Mouse (Mus musculus) forelimb bud, embryonic 11.5 days (tissue): ENCODE data around the gene Prelp.
A peak's percentile ranks its signal among the peaks of the same experiment; 100 is the strongest.

Source experiments
- DNase-seq: peaks from one replicate; pipeline ENCODE4 v3.0.0-alpha.2; 2012; ENCODE audit warnings: low read depth, low spot score

Gene Prelp

DNA sequence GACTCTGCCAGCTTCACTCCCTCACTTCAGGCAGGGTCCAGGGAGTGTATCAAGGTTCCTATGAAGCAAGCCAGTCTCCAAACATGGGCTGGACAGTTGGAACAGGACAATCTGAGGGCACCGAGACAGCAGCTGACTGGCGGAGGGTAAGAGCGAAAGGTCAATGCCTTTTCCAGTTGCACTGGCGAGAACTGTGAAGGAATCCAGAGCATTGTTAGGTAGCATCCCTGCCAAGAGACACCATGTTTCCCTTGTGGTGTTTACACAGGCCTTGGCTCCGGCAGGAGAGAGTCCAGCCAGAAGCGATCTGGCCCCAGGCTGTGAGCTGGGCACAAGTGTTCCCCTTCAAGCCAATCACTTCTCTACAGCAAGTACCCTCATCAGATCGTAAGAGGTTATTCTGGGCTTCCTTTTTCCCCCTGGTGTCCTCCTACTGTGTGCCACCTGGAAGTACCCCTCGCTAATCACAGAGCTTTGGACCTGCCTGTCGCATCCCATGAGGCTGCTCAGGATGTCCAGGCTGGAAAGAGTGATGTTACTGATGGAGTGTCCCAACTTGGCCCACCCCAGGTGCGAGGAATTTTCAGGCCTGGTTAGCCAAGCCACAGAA is 13.2 kb upstream of the Prelp start:
- DNase-seq = no peak

GRCm38 (mm10) chr1:133933301-133934195 is 12.3 kb upstream of the Prelp start:
- no peak for DNase-seq

DNA sequence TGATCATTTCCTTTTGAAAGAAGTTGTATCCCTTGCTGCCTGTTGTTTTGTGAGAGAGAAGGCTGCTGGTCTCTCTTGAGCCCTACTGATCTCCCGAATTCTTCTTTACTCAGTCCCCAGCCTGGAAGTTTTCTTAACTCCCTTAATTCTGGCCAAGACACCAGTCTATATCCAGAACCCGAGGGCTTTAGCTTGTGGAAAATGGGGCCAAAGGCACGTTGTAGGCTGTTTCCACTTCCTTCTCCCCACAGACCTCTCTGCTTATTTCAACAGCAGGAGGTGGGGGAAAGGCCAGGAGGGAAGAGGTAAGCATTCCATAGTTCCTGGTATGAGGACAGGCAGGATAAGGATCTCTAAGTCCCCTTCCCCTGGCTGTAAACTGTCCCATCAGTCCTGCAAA is 8.8 kb upstream of the Prelp start:
- DNase-seq = no peak

GRCm38 (mm10) chr1:133925223-133925622 is 4.0 kb upstream of the Prelp start:
- no peak for DNase-seq

DNA sequence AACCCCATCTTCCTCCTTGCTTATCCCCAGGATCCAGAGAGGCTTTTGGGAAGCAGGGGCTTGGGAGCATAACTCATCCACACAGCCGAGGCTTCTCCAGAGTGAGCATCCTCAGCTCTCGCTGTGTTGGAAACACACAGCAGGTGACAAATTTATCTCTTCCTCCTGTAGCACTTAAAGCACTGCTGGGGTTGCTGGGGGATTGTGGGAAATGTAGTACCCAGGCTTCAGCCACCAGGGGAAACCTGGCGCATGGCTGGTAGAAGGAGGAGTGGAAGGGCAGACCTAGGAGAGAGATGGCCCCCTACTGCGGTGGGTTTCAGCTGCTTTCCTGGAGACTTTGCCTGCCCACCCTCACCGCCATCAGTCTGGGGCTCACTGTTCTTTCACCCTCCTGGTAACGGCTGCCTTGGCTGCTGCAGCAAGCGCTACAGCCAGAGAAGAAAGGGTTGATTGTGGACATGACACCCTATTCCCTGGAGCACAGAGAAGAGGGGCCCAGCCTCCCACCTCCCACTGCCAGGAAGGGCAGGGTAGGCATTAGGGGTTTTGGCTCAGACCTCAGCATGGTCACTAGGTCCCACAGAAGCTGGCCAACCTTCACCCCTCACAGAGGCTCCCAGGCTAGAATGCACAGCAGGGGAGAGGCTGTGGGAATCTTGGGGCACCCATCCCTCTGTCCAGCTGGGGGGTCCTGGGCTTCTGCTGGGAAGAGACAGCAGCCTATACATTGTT is 3.1 kb upstream of the Prelp start:
- no peak for DNase-seq

DNA sequence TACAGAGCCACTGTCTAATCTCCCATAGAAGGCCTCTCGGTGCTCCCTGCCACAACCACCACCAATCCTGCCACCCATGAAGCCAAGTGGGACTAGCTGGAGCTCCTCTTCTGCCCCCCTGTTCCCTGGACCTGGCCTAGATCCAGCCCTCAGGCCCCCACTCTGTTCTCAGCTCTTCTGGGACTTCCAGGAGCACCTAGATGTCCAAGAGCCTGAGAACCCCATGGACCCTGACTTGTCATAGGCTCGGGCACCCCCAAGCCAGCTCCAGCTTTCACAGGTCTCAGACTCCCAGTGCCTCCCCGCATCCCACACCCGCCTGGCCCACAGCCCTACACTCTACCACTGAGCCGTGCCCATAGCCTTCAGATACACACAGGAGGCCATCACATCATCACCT is 1.9 kb upstream of the Prelp start:
- DNase-seq = no peak

DNA sequence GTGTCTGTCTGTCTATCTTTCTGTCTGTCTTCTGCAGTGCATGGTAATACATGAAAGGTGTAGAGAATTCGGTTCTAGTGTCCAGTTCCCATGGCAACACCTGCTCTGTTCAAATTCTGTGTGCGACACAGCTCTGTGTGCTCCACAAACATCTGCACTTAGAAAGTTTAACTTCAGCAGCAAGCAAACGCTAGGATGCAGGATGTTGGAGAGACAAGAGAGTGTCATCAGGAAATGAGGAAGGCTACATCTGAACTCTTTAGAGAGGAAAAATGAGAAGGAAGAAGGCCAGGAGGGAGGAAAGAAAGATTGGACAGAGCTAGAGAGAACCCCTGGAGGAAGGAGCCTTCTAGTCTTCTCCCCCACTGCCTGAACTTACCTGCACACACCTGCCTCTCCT is 338 bp downstream of the Prelp start:
- DNase-seq = no peak

GRCm38 (mm10) chr1:133920401-133920800 is 813 bp downstream of the Prelp start:
- DNase-seq = no peak

GRCm38 (mm10) chr1:133918088-133918470 is 3.1 kb downstream of the Prelp start:
- no peak for DNase-seq

DNA sequence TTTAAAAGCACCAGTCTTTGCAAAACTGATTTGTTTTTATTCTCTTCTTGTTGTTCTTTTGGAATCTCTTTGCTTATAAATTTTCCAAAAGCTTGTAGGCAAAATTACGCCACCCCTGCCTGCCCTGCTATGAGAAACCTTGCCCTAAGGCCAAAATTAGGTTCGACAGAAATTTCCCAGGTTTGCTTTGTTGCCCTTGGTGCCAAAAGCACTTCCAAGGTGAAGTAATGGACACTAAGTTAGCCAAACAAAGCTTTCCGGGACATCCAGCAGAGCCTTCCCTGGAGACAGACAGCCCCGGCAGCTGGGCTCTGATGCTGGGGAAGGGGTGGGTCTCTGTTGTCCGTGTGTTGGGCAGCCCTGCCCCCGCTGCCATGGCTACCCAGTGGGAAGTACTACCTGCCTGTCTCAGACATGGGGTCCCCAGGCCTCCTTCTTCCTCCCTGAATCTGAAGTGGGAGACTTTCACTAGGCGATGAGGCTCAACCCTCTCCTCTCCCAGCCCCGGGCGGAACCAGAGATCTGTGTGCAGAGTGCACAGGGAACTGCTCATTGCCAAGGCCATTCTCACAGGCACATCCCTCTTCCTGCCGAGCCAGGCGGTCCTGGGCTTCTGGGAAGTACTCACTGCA is 3.6 kb downstream of the Prelp start:
- DNase-seq = no peak

DNA sequence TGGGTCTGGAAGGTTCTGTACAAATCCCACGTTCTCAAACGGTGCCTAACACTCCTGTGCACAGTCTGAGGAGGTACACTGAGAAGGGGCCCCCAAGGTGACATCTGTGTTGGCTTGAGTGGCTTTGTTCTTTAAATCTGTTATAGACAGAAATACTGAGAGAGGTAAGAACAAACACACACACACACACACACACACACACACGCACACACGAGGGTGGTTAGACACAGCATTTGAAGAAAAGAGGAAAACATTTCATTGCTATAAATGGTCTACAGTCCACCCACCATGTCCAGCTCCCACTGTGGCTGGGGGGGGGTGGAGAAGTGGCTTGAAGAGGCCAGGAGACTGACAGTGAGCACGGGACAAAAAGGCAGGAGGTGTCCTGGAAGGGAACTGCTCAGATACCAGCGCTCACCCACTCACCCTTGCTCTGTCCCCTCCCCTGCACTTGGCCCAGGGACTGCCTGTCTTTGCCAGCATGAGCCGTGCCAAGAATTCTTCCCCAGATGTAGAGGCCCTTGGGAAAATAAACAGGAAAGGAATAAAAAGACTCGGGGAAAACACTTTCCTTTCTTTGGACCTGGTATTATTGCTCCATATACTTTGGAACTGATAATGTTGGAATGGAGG is 5.4 kb downstream of the Prelp start:
- no peak for DNase-seq

DNA sequence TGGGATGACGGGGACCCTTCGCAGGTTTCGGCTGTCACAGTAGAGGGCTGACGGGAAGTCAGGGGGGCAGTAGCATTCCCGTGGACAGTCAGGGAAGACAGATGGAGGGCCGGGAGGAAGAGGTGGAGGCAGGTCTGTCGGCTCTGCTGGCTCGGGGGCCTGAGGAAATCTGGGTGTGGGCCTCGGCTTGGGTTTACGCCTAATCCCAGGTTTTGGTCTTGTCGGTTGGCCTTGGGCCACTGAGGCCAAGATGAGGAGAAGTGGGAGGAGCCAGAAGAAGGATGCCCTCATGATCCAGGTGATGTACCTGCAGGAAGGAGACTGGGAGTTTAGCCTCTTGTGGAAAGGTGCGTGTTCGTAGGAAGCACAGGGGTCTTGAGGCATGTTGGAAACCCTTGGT is 6.1 kb downstream of the Prelp start:
- DNase-seq = no peak

- DNase-seq = no peak
Observed at GRCm38 (mm10) chr1:133913018-133913417, 8.2 kb downstream of the Prelp start.

- peak; percentile 76 for DNase-seq
Observed at GRCm38 (mm10) chr1:133911456-133911855, 9.8 kb downstream of the Prelp start.

- DNase-seq = no peak
Observed at GRCm38 (mm10) chr1:133911008-133911407, 10.2 kb downstream of the Prelp start.

DNA sequence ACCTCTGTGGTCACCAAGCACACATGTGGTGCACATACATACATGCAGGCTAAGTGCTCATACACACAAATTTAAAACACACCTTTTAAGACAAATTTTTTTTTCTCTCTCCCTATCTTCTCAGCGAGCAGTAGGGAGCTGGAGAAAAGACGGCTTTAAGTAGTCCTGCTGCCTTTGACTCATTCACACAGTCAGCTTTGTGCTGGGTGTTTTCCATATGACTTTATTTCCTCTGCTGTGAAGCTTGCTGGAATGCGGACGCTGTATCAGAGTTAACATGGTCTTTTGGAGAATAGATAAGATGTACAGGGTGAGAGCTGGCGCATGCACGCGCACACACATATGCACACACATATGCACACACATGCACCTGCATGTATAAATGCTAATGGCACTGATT is 11.1 kb downstream of the Prelp start:
- DNase-seq = no peak

DNA sequence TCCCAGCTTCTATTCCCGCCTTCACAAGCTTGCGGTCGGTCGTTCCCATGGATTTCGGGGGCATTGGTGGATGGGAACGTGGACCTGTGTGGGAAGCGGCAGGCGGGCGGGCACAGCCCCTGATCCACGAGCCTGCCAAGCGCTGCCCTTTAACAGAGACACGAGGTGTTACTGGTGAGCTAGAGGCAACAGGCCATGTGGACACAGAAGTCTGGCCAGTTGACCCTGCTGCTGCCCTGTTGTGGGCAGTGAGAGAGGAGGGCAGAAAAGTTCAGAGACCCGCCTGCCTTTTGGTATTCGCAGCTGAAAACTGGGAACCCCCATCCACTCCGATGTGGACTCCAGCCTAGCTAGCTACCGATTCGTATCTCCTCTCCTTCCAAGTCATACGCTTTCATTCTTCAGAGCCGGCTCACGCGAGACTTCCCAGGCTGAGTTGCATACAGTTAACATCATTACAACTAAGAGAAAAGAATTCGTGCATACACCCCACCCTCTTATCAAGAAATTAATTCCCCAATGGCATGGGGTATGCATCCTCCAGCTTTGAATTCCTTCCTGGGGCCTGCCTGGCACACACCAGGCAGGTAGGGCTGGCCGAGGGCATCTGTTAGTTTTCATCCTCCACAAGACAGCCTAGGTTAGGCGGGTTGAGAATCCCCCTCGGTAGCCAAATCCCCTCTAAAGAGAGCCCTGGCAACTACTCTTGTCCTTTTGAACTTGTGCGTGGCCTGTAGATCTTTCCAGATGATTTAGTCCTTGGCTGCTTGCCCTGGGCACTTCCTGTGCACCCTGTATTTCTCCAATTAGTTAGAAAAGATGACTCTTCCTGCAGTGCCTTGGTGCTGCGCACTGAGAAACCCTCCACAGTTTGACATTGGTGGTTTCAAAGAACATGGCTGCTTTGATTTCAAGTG is 12.3 kb downstream of the Prelp start:
- DNase-seq = no peak

- DNase-seq = no peak
Observed at GRCm38 (mm10) chr1:133907949-133908658, 13.1 kb downstream of the Prelp start, which contains the start of gene Optc. Gene Optc (minus strand): TSS chr1:133907999.

DNA sequence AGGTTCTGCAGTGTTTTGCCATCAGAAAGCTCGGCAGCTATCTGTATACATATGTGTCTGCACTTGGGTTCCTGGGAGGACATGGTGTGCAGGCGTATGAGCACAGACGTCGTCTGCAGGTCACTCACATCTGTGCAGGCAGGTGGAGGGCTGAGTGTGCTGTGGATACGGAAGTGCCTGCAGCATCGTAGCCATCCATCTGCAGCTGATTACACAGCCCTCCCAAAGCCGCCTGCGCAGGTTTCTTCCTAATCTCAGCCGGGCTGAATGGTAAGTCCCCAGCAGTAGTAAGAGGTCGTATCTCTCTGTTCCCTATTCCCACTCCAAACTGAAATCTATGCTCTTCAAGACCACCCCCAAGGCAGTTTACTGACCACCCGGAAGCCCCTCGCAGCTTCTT is 14.8 kb downstream of the Prelp start:
- no peak for DNase-seq

GRCm38 (mm10) chr1:133900825-133901224 is 20.4 kb downstream of the Prelp start:
- DNase-seq = no peak
